Mouse (Mus musculus) forebrain, embryonic 14.5 days (tissue): ENCODE data around the gene Kcnn3. TPM values are rescaled to one million over a fixed set of nuclear protein-coding genes. Genes with fewer than 3 reads are reported as not detected.

ENCODE experiments used
- ATAC-seq: fragments of 200-750 bp; cut with Nextera tagmentation; 2 replicates; pipeline ENCODE4 v1.8.0; 2017; ENCODE audit warnings: mild to moderate bottlenecking, moderate library complexity
- DNase-seq: peaks from one replicate; pipeline ENCODE4 v3.0.0-alpha.2; 2015; ENCODE audit warnings: low spot score
- H3K27ac ChIP-seq: fragments of 300-500 bp; sonication (generic); 2 replicates; pipeline ENCODE4 v1.5.1; 2014; ENCODE audit warnings: low read depth, mild to moderate bottlenecking, control low read depth, low read length, moderate library complexity
- H3K27me3 ChIP-seq: fragments of 300-500 bp; sonication (generic); replicated peaks from 2 replicates; pipeline ENCODE4 v1.6.1; 2014; ENCODE audit warnings: low read length, control low read depth, mixed read lengths; ENCODE audit not compliant: control insufficient read depth, insufficient read depth
- H3K36me3 ChIP-seq: fragments of 300-500 bp; sonication (generic); 2 replicates; pipeline ENCODE4 v1.6.1; 2014; ENCODE audit warnings: low read length, control low read depth; ENCODE audit not compliant: control insufficient read depth, insufficient read depth
- H3K4me1 ChIP-seq: fragments of 300-500 bp; sonication (generic); 2 replicates; pipeline ENCODE4 v1.6.1; 2014; ENCODE audit warnings: antibody characterized with exemption, low read length, control low read depth; ENCODE audit not compliant: control insufficient read depth, insufficient read depth
- H3K4me2 ChIP-seq: fragments of 300-500 bp; sonication (generic); 2 replicates; pipeline ENCODE4 v1.6.1; 2014; ENCODE audit warnings: mild to moderate bottlenecking, control low read depth, low read length
- H3K4me3 ChIP-seq: fragments of 300-500 bp; sonication (generic); 2 replicates; pipeline ENCODE4 v1.5.1; 2014; ENCODE audit warnings: low read depth, low read length, control low read depth
- H3K9ac ChIP-seq: fragments of 300-500 bp; sonication (generic); 2 replicates; pipeline ENCODE4 v1.6.1; 2014; ENCODE audit warnings: mild to moderate bottlenecking, low read length, control low read depth, moderate library complexity
- H3K9me3 ChIP-seq: fragments of 300-500 bp; sonication (generic); replicated peaks from 2 replicates; pipeline ENCODE4 v1.6.1; 2016; ENCODE audit warnings: low read length, control low read depth, mixed read lengths; ENCODE audit not compliant: control insufficient read depth
- WGBS: fragments of 180-500 bp; shearing (Covaris S2); extraction: QIAGEN DNeasy Blood & Tissue Kit; methylation state at CpG from one replicate; pipeline ENCODE4 v1.1.7; 2014; 5-methylcytosine and 5-hydroxymethylcytosine counted together
- polyA plus RNA-seq: library from polyadenylated mRNA; unstranded; fragments of >200 nt; fragmentation: Nextera tagmentation; extraction: Ambion mirVana; gene quantifications from 2 replicates; pipeline ENCODE4 v1.2.1, GENCODE M21; 2014

The Kcnn3 gene
- polyA plus RNA-seq = 4.8 and 6.1 TPM in 2 replicates

- Histone ChIP-seq H3K27ac (peak within 1 kb of the TSS; percentile 60; the same call in 1 of the 2 replicates), H3K9me3 (peaks cover 6% of the 10 kb centered on the region; the same call in 1 of the 2 replicates), H3K4me1 (peaks cover 19% of the 10 kb centered on the region), H3K4me3 (peak within 1 kb of the TSS; percentile 44), H3K36me3 (no peaks in the 10 kb centered on the region), H3K27me3 (no peaks in the 10 kb centered on the region), H3K4me2 (peak within 1 kb of the TSS; percentile 92), H3K9ac (peak within 1 kb of the TSS; percentile 71)
- ATAC-seq (peak; percentile 94), DNase-seq (peak; percentile 98)
- WGBS = under 1% methylated on average over 15 of the region's 15 CpGs
These were observed at the start of gene Kcnn3 for GRCm38 (mm10) chr3:89519894-89520293. TSS of gene Kcnn3 (plus strand) at chr3:89520164.

- H3K4me3 ChIP-seq = no peak overlapping the region
- H3K27me3 ChIP-seq = no peaks in the 10 kb centered on the region
- no peaks in the 10 kb centered on the region for H3K9me3 ChIP-seq
- ATAC-seq (no peak), DNase-seq (no peak)
- no peak overlapping the region for H3K27ac ChIP-seq
- 83% methylated on average over 7 of the region's 7 CpGs for WGBS
- peaks cover 11% of the 10 kb centered on the region for H3K36me3 ChIP-seq
- H3K4me2 ChIP-seq = no peak overlapping the region
- H3K4me1 ChIP-seq = no peaks in the 10 kb centered on the region
- no peak overlapping the region for H3K9ac ChIP-seq
These were observed 47.7 kb upstream of the Kcnn3 start for GRCm38 (mm10) chr3:89472280-89472679.

GRCm38 (mm10) chr3:89473838-89474237 lies 46.1 kb upstream of the Kcnn3 start:
- DNase-seq = no peak
- no peak for ATAC-seq
- Histone ChIP-seq H3K4me2 (no peak overlapping the region), H3K27ac (no peak overlapping the region), H3K36me3 (no peaks in the 10 kb centered on the region; the same call in 1 of the 2 replicates), H3K27me3 (no peaks in the 10 kb centered on the region), H3K9ac (no peak overlapping the region), H3K4me1 (no peaks in the 10 kb centered on the region), H3K9me3 (no peaks in the 10 kb centered on the region), H3K4me3 (no peak overlapping the region)
- 82% methylated on average over 6 of the region's 6 CpGs for WGBS

GRCm38 (mm10) chr3:89479055-89479454 lies 40.9 kb upstream of the Kcnn3 start:
- Histone ChIP-seq H3K9ac (no peak overlapping the region), H3K27ac (no peak overlapping the region), H3K9me3 (no peaks in the 10 kb centered on the region), H3K27me3 (no peaks in the 10 kb centered on the region), H3K36me3 (no peaks in the 10 kb centered on the region), H3K4me3 (no peak overlapping the region), H3K4me2 (no peak overlapping the region), H3K4me1 (no peaks in the 10 kb centered on the region)
- 80% methylated on average over 6 of the region's 6 CpGs for WGBS
- ATAC-seq = no peak
- DNase-seq = no peak

- Histone ChIP-seq H3K27me3 (no peaks in the 10 kb centered on the region), H3K36me3 (no peaks in the 10 kb centered on the region), H3K9ac (no peak overlapping the region), H3K9me3 (no peaks in the 10 kb centered on the region), H3K4me2 (no peak overlapping the region), H3K4me3 (no peak overlapping the region), H3K4me1 (no peaks in the 10 kb centered on the region), H3K27ac (no peak overlapping the region)
- no peak for ATAC-seq
- 37% methylated on average over 2 of the region's 2 CpGs for WGBS
- no peak for DNase-seq
These were observed 38.5 kb upstream of the Kcnn3 start for GRCm38 (mm10) chr3:89481488-89481887.

GRCm38 (mm10) chr3:89482249-89482648 lies 37.7 kb upstream of the Kcnn3 start:
- Histone ChIP-seq H3K4me3 (no peak overlapping the region), H3K9ac (no peak overlapping the region), H3K9me3 (no peaks in the 10 kb centered on the region), H3K27me3 (no peaks in the 10 kb centered on the region), H3K27ac (no peak overlapping the region), H3K4me1 (no peaks in the 10 kb centered on the region), H3K36me3 (no peaks in the 10 kb centered on the region), H3K4me2 (no peak overlapping the region)
- DNase-seq (no peak), ATAC-seq (no peak)
- 89% methylated on average over 5 of the region's 5 CpGs for WGBS

- Histone ChIP-seq H3K36me3 (no peaks in the 10 kb centered on the region), H3K4me2 (no peak overlapping the region), H3K27me3 (no peaks in the 10 kb centered on the region), H3K27ac (no peak overlapping the region), H3K4me1 (no peaks in the 10 kb centered on the region), H3K9ac (no peak overlapping the region), H3K4me3 (no peak overlapping the region), H3K9me3 (no peaks in the 10 kb centered on the region)
- 23% methylated on average over 24 of the region's 24 CpGs for whole genome bisulfite sequencing
- DNase-seq (peak; percentile 71), ATAC-seq (peak; percentile 82)
These were observed 35.0 kb upstream of the Kcnn3 start for GRCm38 (mm10) chr3:89484766-89485524.

GRCm38 (mm10) chr3:89486111-89486510 lies 33.9 kb upstream of the Kcnn3 start:
- 65% methylated on average over 8 of the region's 8 CpGs for WGBS
- Histone ChIP-seq H3K9ac (no peak overlapping the region), H3K27me3 (no peaks in the 10 kb centered on the region), H3K4me3 (no peak overlapping the region), H3K36me3 (no peaks in the 10 kb centered on the region), H3K4me1 (no peaks in the 10 kb centered on the region), H3K4me2 (no peak overlapping the region), H3K27ac (no peak overlapping the region), H3K9me3 (no peaks in the 10 kb centered on the region)
- DNase-seq (no peak), ATAC-seq (no peak)

GRCm38 (mm10) chr3:89486916-89487702 lies 32.9 kb upstream of the Kcnn3 start:
- H3K4me1 ChIP-seq = no peaks in the 10 kb centered on the region
- no peaks in the 10 kb centered on the region for H3K27me3 ChIP-seq
- H3K9me3 ChIP-seq = no peaks in the 10 kb centered on the region
- ATAC-seq (no peak), DNase-seq (no peak)
- H3K27ac ChIP-seq = no peak overlapping the region
- WGBS = 61% methylated on average over 20 of the region's 20 CpGs
- no peak overlapping the region for H3K4me2 ChIP-seq
- H3K4me3 ChIP-seq = no peak overlapping the region
- H3K36me3 ChIP-seq = no peaks in the 10 kb centered on the region
- no peak overlapping the region for H3K9ac ChIP-seq
